Comparison of ENCODE assay signal across 9 mouse cellular contexts in the genomic region with DNA sequence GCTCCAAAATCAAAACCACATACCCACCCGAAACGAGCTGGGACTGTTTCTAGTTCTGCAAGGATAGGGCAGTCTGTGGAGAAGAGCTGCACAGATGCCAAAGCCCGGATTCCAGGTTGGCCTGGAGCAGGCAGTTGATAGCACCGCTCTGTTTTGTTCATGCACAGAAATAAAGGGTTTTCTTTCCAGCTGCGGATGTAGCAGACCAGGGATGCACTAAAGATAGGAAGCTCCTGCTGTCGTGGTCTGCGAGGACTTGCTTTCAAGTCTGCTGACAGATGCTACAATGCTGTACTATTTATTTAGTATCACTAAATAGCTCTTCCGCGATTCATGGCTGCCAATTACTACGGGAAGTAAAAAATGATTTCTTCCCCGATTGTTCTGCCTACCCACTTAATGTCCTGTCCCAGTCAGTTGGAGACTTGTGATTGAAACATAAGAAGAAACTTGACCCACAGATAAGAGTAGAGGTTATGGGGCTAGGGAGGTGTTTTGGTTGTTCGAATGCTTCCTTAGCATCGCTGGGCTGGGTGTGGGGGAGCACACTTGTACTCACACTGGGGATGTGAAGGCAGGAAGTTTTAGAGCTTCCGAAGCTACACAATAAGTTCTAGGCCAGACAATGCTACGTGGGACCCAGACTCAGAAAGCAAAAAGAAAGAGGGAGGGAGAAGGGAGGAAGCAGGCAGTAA. TPM values are rescaled to one million over a fixed set of nuclear protein-coding genes. Genes with fewer than 3 reads are reported as not detected.
DNase-seq lines count a peak whose midpoint lies in the region; ATAC-seq and TF ChIP-seq lines count a peak whose summit lies in the region.
"Had no signal": no experiment of that assay in that cellular context is flagged by ENCODE, and none has a peak within 500 bp of the region (broad histone marks: within the 10 kb centered on the region; RNA-seq: fewer than 3 reads in every experiment).

No protein-coding gene starts in this region.

- peak overlapping the region; percentile 96 for H3K27ac ChIP-seq in ES-Bruce4 (ENCODE audit: insufficient read depth, low read length)
- H3K27ac ChIP-seq in forebrain, embryonic 15.5 days (replicated peaks), result peak overlapping the region; percentile 67
- H3K27ac ChIP-seq: liver, embryonic 13.5 days had no signal

- no peaks in the 10 kb centered on the region for H3K27me3 ChIP-seq in ES-Bruce4 (ENCODE audit: control insufficient read depth, insufficient read depth, low read length, poor library complexity, severe bottlenecking)
- H3K27me3 ChIP-seq in forebrain, embryonic 15.5 days, result no peaks in the 10 kb centered on the region
- H3K27me3 ChIP-seq: liver, embryonic 13.5 days had no signal

- peak; percentile 92 for DNase-seq in heart, adult 11 months
- no peak for DNase-seq in heart, postnatal 25 days (ENCODE audit: low spot score)
- DNase-seq in kidney, postnatal 25 days, result peak; percentile 22 to 58
- DNase-seq in layer of hippocampus, adult 9-11 months, result no peak
- no peak for DNase-seq in adrenal gland, postnatal 4 days (ENCODE audit: low spot score in 2 of 2)
- DNase-seq: liver, embryonic 13.5 days had no signal

- no peak for TF ChIP-seq POLR2A in ES-Bruce4 (IDR thresholded peaks at IDR 0.05; ENCODE audit: insufficient read depth, low read length)

- no peaks in the 10 kb centered on the region for H3K36me3 ChIP-seq in ES-Bruce4 (ENCODE audit: control insufficient read depth, insufficient read depth, low read length, poor library complexity, severe bottlenecking)
- H3K36me3 ChIP-seq in forebrain, embryonic 15.5 days, result no peaks in the 10 kb centered on the region
- H3K36me3 ChIP-seq: liver, embryonic 13.5 days had no signal

- intact Hi-C loops in heart, postnatal 25 days (cut with DNase I), result loop anchor here (5.0 kb wide), 1 partner anchor 32 kb away; no protein-coding TSS in a partner anchor

- no peak overlapping the region for H3K4me3 ChIP-seq in ES-Bruce4 (ENCODE audit: low read depth, low read length)
- H3K4me3 ChIP-seq in forebrain, embryonic 15.5 days, result no peak overlapping the region
- H3K4me3 ChIP-seq: liver, embryonic 13.5 days had no signal

- peaks cover 10% of the 10 kb centered on the region for H3K4me1 ChIP-seq in ES-Bruce4 (ENCODE audit: control insufficient read depth, insufficient read depth, low read length)
- peaks cover 26% of the 10 kb centered on the region for H3K4me1 ChIP-seq in forebrain, embryonic 15.5 days

- 26% methylated on average over 15 of the region's 15 CpGs for WGBS in forebrain, embryonic 15.5 days

- TF ChIP-seq CTCF in ES-Bruce4 (IDR thresholded peaks at IDR 0.05; ENCODE audit: low read depth, low read length), result no peak

- peak; percentile 36 for ATAC-seq in forebrain, embryonic 15.5 days (replicated peaks)
- no peak for ATAC-seq in erythroblast, adult 5-6 weeks (replicated peaks; ENCODE audit: low FRiP score, poor library complexity, severe bottlenecking)

- H3K9me3 ChIP-seq in ES-Bruce4 (replicated peaks; ENCODE audit: control insufficient read depth, insufficient read depth, low read length, poor library complexity, severe bottlenecking), result peaks cover 8% of the 10 kb centered on the region
- no peaks in the 10 kb centered on the region for H3K9me3 ChIP-seq in forebrain, embryonic 15.5 days
- H3K9me3 ChIP-seq: liver, embryonic 13.5 days had no signal

- peak overlapping the region; percentile 25 for H3K4me2 ChIP-seq in forebrain, embryonic 15.5 days (replicated peaks)
- H3K4me2 ChIP-seq: liver, embryonic 13.5 days had no signal

- TF ChIP-seq EP300 in ES-Bruce4 (IDR thresholded peaks at IDR 0.05; ENCODE audit: insufficient read depth, low read depth, low read length), result no peak

- 0 out of 2 replicates have a peak overlapping the region, but pooled peaks have one; percentile 1 for H3K9ac ChIP-seq in ES-Bruce4 (ENCODE audit: low read depth, poor library complexity, severe bottlenecking)
- H3K9ac ChIP-seq in forebrain, embryonic 15.5 days (replicated peaks), result no peak overlapping the region
- H3K9ac ChIP-seq: liver, embryonic 13.5 days had no signal

RNA-seq across cellular contexts. Expression of a gene that starts 41.6 kb away (rescaled TPM):
- total RNA-seq in heart, postnatal 25 days (2021), result 1 to 10 TPM; 3.8 to 4.7 TPM
- polyA plus RNA-seq in ES-Bruce4 (2011; ENCODE audit: insufficient read depth, insufficient read length, low read depth, missing spikeins), result 19.7 and 20.4 TPM in 2 replicates
- 19.9 and 22.0 TPM in 2 replicates for polyA plus RNA-seq in forebrain, embryonic 15.5 days (2015; fragmentation: Nextera tagmentation; extraction: Ambion mirVana)
- total RNA-seq in erythroblast, adult 5-6 weeks (2015; ENCODE audit: low replicate concordance), result not detected in 2 replicates
- total RNA-seq in erythroblast, adult 5-6 weeks (2017; ENCODE audit: low replicate concordance), result not detected in 2 replicates
- 10 to 100 TPM in 1 of 2 experiments, 1 to 10 TPM in 1; 8.8 to 10.6 TPM for total RNA-seq in adrenal gland, postnatal 4 days (2021)

Comparison
In these comparisons a context has a peak if more than half of its experiments do, and no peak if none do; other contexts are left out.
1. DNase-seq: peak in heart, adult 11 months (single experiment) and kidney, postnatal 25 days (2 of 2); none in heart, postnatal 25 days (single experiment), layer of hippocampus, adult 9-11 months (single experiment) and adrenal gland, postnatal 4 days (0 of 2).
2. RNA of a gene that starts 41.6 kb away (total RNA-seq): 8.8 to 10.6 TPM in adrenal gland, postnatal 4 days and 3.8 to 4.7 TPM in heart, postnatal 25 days; not detected in erythroblast, adult 5-6 weeks; every median in the first group is over 4 times any median in the second.